Mouse (Mus musculus) embryonic facial prominence, embryonic 11.5 days (tissue): ENCODE results near the gene Ssna1. TPM values are rescaled to one million over a fixed set of nuclear protein-coding genes. Genes with fewer than 3 reads are reported as not detected.

Experiments used
- ATAC-seq: fragments of 200-750 bp; cut with Nextera tagmentation; replicated peaks from 2 replicates; pipeline ENCODE4 v1.8.0; 2017; ENCODE audit warnings: low read depth; ENCODE audit not compliant: insufficient number of reproducible peaks, low FRiP score, low TSS enrichment
- DNase-seq: peaks from one replicate; pipeline ENCODE4 v3.0.0-alpha.2; 2015; ENCODE audit warnings: low spot score
- H3K27ac ChIP-seq: fragments of 300-500 bp; sonication (generic); replicated peaks from 2 replicates; pipeline ENCODE4 v1.5.1; 2014; ENCODE audit warnings: mild to moderate bottlenecking, low read depth, low read length, control low read depth
- H3K27me3 ChIP-seq: fragments of 300-500 bp; sonication (generic); 2 replicates; pipeline ENCODE4 v1.6.1; 2014; ENCODE audit warnings: mild to moderate bottlenecking, low read length, moderate library complexity, mixed read lengths; ENCODE audit not compliant: control insufficient read depth, insufficient read depth
- H3K36me3 ChIP-seq: fragments of 300-500 bp; sonication (generic); replicated peaks from 2 replicates; pipeline ENCODE4 v1.6.1; 2014; ENCODE audit warnings: low read depth, mild to moderate bottlenecking, low read length, moderate library complexity, mixed read lengths; ENCODE audit not compliant: control insufficient read depth, insufficient read depth
- H3K4me1 ChIP-seq: fragments of 300-500 bp; sonication (generic); 2 replicates; pipeline ENCODE4 v1.6.1; 2014; ENCODE audit warnings: low read length, mixed read lengths; ENCODE audit not compliant: control insufficient read depth, insufficient read depth
- H3K4me2 ChIP-seq: fragments of 300-500 bp; sonication (generic); 2 replicates; pipeline ENCODE4 v1.6.1; 2014; ENCODE audit warnings: low read depth, mild to moderate bottlenecking, control low read depth, low read length, moderate library complexity
- H3K4me3 ChIP-seq: fragments of 300-500 bp; sonication (generic); 2 replicates; pipeline ENCODE4 v1.5.1; 2014; ENCODE audit warnings: low read depth, low read length, control low read depth
- H3K9ac ChIP-seq: fragments of 300-500 bp; sonication (generic); replicated peaks from 2 replicates; pipeline ENCODE4 v1.6.1; 2014; ENCODE audit warnings: mild to moderate bottlenecking, control low read depth, low read length
- H3K9me3 ChIP-seq: fragments of 300-500 bp; sonication (generic); replicated peaks from 2 replicates; pipeline ENCODE4 v1.6.1; 2016; ENCODE audit warnings: mild to moderate bottlenecking, low read length, inconsistent platforms, mixed read lengths; ENCODE audit not compliant: control insufficient read depth
- WGBS: fragments of 180-500 bp; shearing (Covaris S2); extraction: QIAGEN DNeasy Blood & Tissue Kit; methylation state at CpG from one replicate; pipeline ENCODE4 v1.1.7; 2014; 5-methylcytosine and 5-hydroxymethylcytosine counted together
- polyA plus RNA-seq: library from polyadenylated mRNA; unstranded; fragments of >200 nt; fragmentation: Nextera tagmentation; extraction: Ambion mirVana; gene quantifications from 2 replicates; pipeline ENCODE4 v1.2.1, GENCODE M21; 2014

Ssna1 gene
- polyA plus RNA-seq, 1 experiment from 2014 or later, result 254 TPM

DNA sequence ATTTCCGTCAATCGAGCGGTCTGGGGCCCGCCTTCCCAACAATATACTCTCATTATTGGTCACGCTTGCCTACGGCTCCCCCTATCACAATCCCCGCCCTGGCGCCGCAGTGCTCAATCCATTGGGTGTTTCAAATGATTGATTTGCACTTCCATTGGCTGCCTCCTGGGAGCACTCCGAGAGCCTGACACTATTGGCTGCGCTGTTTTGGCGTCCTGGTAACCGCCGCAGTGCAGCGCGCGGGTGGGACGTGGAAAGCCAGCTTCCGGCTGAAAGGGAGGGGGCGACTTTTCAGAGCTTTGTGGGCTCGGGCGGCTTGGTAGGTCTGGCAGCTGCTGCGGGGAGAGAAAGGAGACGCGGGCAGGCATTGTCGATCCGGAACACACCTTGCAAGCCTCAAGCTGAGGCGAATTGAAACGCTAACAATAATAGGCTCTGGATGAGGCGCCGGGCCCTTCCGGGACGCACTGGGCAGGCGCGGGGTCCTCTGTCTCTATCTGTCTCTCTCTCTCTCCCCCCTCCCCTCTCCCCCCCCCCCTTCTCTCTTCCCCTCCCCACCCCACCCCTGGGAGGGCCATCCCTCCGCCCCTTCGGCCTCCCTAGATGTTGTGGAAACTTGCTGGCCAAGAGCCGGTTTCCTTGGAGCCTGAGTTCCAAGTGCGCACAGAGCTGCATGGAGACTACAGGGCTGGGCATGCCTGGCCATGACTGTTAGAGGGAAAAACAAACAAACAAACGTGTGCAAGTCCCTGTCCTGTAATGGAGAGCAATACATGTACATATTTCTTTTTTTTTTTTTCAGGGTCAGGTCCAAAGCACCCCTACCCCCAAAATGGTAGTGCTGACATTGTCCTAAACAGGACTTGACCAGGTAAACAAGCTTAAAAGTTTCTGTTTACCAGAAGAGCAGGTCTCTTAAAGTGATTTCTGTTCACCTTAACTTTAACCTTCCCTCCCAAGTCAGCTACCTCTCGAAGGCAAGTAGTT, 47.2 kb downstream of the Ssna1 start:
- ATAC-seq (peak; percentile 97), DNase-seq (peak; percentile 99)
- peak overlapping the region; percentile 51 for H3K4me3 ChIP-seq
- peak overlapping the region; percentile 97 for H3K27ac ChIP-seq
- WGBS, result 2% methylated on average over 39 of the region's 41 CpGs
- no peaks in the 10 kb centered on the region for H3K36me3 ChIP-seq
- H3K27me3 ChIP-seq, result no peaks in the 10 kb centered on the region
- H3K9me3 ChIP-seq, result no peaks in the 10 kb centered on the region
- H3K9ac ChIP-seq, result peak overlapping the region; percentile 67
- H3K4me1 ChIP-seq, result peaks cover 2% of the 10 kb centered on the region; the same call in 1 of the 2 replicates
- H3K4me2 ChIP-seq, result peak overlapping the region; percentile 60

DNA sequence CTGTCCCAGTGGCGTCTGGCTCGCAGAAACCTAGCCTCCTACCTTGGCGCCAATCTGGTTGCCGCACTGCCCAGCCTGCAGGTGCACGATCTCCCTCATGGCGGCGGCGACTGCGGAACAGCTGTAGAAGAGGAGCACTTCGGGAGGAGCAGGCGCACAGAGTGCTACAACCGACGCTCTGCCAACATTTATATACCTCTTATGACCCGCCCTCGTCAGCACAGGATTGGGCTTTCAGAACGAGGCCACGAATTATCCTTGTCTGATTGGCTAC, 47.8 kb downstream of the Ssna1 start, which contains the start of gene Tubb4b:
Gene Tubb4b (minus strand): TSS at position 211 of the 274 bp plus-strand sequence.
- H3K4me2 ChIP-seq, result peak within 1 kb of the TSS; percentile 87
- H3K27me3 ChIP-seq, result no peaks in the 10 kb centered on the region
- H3K9me3 ChIP-seq, result no peaks in the 10 kb centered on the region
- peaks cover 2% of the 10 kb centered on the region; the same call in 1 of the 2 replicates for H3K4me1 ChIP-seq
- DNase-seq (no peak), ATAC-seq (no peak)
- peak within 1 kb of the TSS; percentile 97 for H3K27ac ChIP-seq
- H3K36me3 ChIP-seq, result no peaks in the 10 kb centered on the region
- 0% methylated on average over 17 of the region's 17 CpGs for WGBS
- H3K9ac ChIP-seq, result peak within 1 kb of the TSS; percentile 75
- H3K4me3 ChIP-seq, result peak within 1 kb of the TSS; percentile 78

DNA sequence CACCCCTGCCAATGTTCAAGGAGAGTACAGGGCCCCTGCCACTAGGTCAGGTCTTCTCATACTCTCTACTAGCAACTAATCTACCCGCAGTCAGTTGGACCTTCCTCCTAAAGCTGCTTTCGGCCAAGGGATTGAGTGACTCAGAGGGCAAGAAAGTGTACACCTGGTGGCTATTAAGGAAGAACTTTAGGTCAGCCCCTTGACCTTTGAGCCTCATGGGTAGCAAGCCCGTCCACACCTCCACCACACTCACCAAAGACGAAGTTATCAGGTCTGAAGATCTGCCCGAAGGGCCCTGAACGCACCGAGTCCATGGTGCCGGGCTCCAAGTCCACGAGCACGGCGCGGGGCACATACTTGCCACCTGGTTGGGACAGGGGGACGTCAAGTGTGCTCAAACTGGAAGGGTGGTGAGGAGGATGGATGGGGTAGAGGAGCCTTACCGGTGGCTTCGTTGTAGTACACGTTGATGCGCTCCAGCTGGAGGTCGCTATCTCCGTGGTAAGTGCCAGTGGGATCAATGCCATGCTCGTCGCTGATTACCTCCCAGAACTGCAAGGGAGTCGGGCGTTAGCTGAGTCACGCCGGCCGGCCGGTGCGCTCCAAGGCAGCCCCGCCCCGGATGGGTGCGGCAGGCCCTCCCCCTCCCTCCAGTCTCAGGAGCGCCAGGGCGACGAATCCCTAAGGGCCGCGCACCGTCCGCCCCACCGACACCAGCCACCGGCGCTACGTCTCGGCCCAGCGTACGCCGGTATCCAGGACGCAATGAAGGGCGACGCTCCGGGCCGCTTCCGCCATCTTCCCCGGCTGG, 48.4 kb downstream of the Ssna1 start:
- H3K4me1 ChIP-seq, result peaks cover 2% of the 10 kb centered on the region; the same call in 1 of the 2 replicates
- no peaks in the 10 kb centered on the region for H3K27me3 ChIP-seq
- peak overlapping the region; percentile 75 for H3K9ac ChIP-seq
- peak overlapping the region; percentile 87 for H3K4me2 ChIP-seq
- under 1% methylated on average over 46 of the region's 53 CpGs for WGBS
- DNase-seq (peak; percentile 65), ATAC-seq (peak; percentile 24)
- H3K9me3 ChIP-seq, result no peaks in the 10 kb centered on the region
- peak overlapping the region; percentile 85 for H3K27ac ChIP-seq
- peak overlapping the region; percentile 78 for H3K4me3 ChIP-seq
- no peaks in the 10 kb centered on the region for H3K36me3 ChIP-seq

DNA sequence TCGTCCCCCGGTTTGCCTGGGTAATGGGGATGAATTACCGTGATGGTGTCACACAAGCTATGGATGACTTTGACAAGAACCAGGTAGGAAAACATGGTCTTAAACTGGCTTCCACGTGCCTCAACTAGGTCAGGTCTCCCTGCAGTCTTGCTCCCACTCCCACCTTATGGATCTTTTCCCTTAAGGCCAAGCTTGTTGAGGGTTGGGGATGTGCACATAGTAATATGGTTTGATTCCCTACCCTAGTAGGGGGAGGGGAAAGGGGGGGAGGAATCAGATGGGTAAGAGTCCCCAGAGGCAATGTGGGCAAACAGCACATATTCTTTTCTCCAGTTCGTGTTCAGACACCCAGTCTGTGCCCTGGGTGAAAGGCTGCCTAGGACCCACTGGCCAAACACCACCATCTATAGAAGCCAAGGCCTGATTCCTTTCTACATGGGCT, 50.9 kb downstream of the Ssna1 start:
- ATAC-seq, result no peak
- no peak overlapping the region for H3K4me3 ChIP-seq
- no peaks in the 10 kb centered on the region for H3K27me3 ChIP-seq
- no peak for DNase-seq
- no peaks in the 10 kb centered on the region for H3K9me3 ChIP-seq
- H3K27ac ChIP-seq, result no peak overlapping the region
- no peaks in the 10 kb centered on the region for H3K36me3 ChIP-seq
- H3K9ac ChIP-seq, result no peak overlapping the region
- no peak overlapping the region for H3K4me2 ChIP-seq
- 64% methylated on average over 5 of the region's 5 CpGs for WGBS
- peaks cover 2% of the 10 kb centered on the region; the same call in 1 of the 2 replicates for H3K4me1 ChIP-seq

Other genes with a start within 250 kb of the Ssna1 start
- gene Nsmf, start 218.1 kb downstream of the Ssna1 start, polyA plus RNA-seq, result 29.5 and 36.2 TPM in 2 replicates
- gene Entpd8, start 192.1 kb downstream of the Ssna1 start, polyA plus RNA-seq, result not detected in 2 replicates
- 0.13 TPM in 1 of 2 replicates, not detected in the other for gene Noxa1, start 177.3 kb downstream of the Ssna1 start, polyA plus RNA-seq
- gene Nrarp, start 91.7 kb downstream of the Ssna1 start, polyA plus RNA-seq, result 16.8 and 17.0 TPM in 2 replicates
- 1.9 and 2.6 TPM in 2 replicates for gene Tor4a, start 75.6 kb downstream of the Ssna1 start, polyA plus RNA-seq
- gene Nelfb, start 60.9 kb downstream of the Ssna1 start, polyA plus RNA-seq, result 90.5 and 92.2 TPM in 2 replicates
- gene Stpg3, start 57.8 kb downstream of the Ssna1 start, polyA plus RNA-seq, result not detected in 2 replicates
- gene Fam166a, start 53.7 kb downstream of the Ssna1 start, polyA plus RNA-seq, result 1.4 TPM in 1 of 2 replicates, not detected in the other
- 456 and 490 TPM in 2 replicates for gene Tubb4b, start 47.7 kb downstream of the Ssna1 start, polyA plus RNA-seq
- gene Slc34a3, start 38.1 kb downstream of the Ssna1 start, polyA plus RNA-seq, result not detected in 2 replicates
- not detected in 2 replicates for gene Rnf224, start 35.7 kb downstream of the Ssna1 start, polyA plus RNA-seq
- gene Rnf208, start 30.2 kb downstream of the Ssna1 start, polyA plus RNA-seq, result 7.4 and 10.4 TPM in 2 replicates
- gene Cysrt1, start 30.0 kb downstream of the Ssna1 start, polyA plus RNA-seq, result 0.50 TPM in 1 of 2 replicates, not detected in the other
- 3.3 and 4.2 TPM in 2 replicates for gene AL732309.1, start 25.6 kb downstream of the Ssna1 start, polyA plus RNA-seq
- 12.8 and 13.3 TPM in 2 replicates for gene Tmem203, start 17.0 kb downstream of the Ssna1 start, polyA plus RNA-seq
- gene Tprn, start 9.8 kb downstream of the Ssna1 start, polyA plus RNA-seq, result 4.3 and 4.9 TPM in 2 replicates
- 111 and 113 TPM in 2 replicates for gene Anapc2, start within 50 bp of the Ssna1 start, polyA plus RNA-seq
- not detected in 2 replicates for gene Tmem210, start 15.7 kb upstream of the Ssna1 start, polyA plus RNA-seq
- not detected in 2 replicates for gene Lrrc26, start 17.5 kb upstream of the Ssna1 start, polyA plus RNA-seq
- gene Grin1, start 46.7 kb upstream of the Ssna1 start, polyA plus RNA-seq, result 1.6 TPM in 2 replicates
- gene Man1b1, start 59.9 kb upstream of the Ssna1 start, polyA plus RNA-seq, result 87.2 and 92.7 TPM in 2 replicates
- 18.2 and 19.1 TPM in 2 replicates for gene Dpp7, start 83.9 kb upstream of the Ssna1 start, polyA plus RNA-seq
- 5.2 and 8.9 TPM in 2 replicates for gene Uap1l1, start 93.2 kb upstream of the Ssna1 start, polyA plus RNA-seq
- gene Sapcd2, start 99.9 kb upstream of the Ssna1 start, polyA plus RNA-seq, result 39.1 and 43.2 TPM in 2 replicates
- gene Entpd2, start 123.4 kb upstream of the Ssna1 start, polyA plus RNA-seq, result 0.10 and 0.28 TPM in 2 replicates
- 26.8 and 38.0 TPM in 2 replicates for gene Npdc1, start 126.9 kb upstream of the Ssna1 start, polyA plus RNA-seq
- not detected in 2 replicates for gene Fut7, start 150.8 kb upstream of the Ssna1 start, polyA plus RNA-seq
- gene Abca2, start 156.3 kb upstream of the Ssna1 start, polyA plus RNA-seq, result 2.2 TPM in 2 replicates
- gene Clic3, start 184.4 kb upstream of the Ssna1 start, polyA plus RNA-seq, result 0.71 TPM in 1 of 2 replicates, not detected in the other
- 12.4 and 14.3 TPM in 2 replicates for gene Paxx, start 188.7 kb upstream of the Ssna1 start, polyA plus RNA-seq
- 0.26 and 0.28 TPM in 2 replicates for gene Ptgds, start 197.6 kb upstream of the Ssna1 start, polyA plus RNA-seq
- not detected in 2 replicates for gene Lcn12, start 221.5 kb upstream of the Ssna1 start, polyA plus RNA-seq
- 51.1 and 56.4 TPM in 2 replicates for gene Fbxw5, start 228.3 kb upstream of the Ssna1 start, polyA plus RNA-seq
- 3.8 and 4.3 TPM in 2 replicates for gene C8g, start 229.3 kb upstream of the Ssna1 start, polyA plus RNA-seq